Mouse (Mus musculus) limb, embryonic 14.5 days (tissue): ENCODE results near the gene Sgo2a. TPM values are rescaled to one million over a fixed set of nuclear protein-coding genes. Genes with fewer than 3 reads are reported as not detected.

Experiments used
- ATAC-seq: fragments of 200-750 bp; cut with Nextera tagmentation; 2 replicates; pipeline ENCODE4 v1.8.0; 2017; ENCODE audit warnings: low read depth, moderate number of reproducible peaks, moderate TSS enrichment; ENCODE audit not compliant: low FRiP score
- DNase-seq: peaks from one replicate; pipeline ENCODE4 v3.0.0-alpha.2; 2015; ENCODE audit warnings: low spot score
- H3K27ac ChIP-seq: fragments of 300-500 bp; sonication (generic); replicated peaks from 2 replicates; pipeline ENCODE4 v1.5.1; 2014; ENCODE audit warnings: low read depth, mild to moderate bottlenecking, low read length, moderate library complexity, mixed read lengths
- H3K27me3 ChIP-seq: fragments of 300-500 bp; sonication (generic); 2 replicates; pipeline ENCODE4 v1.6.1; 2014; ENCODE audit warnings: low read length, mixed read lengths; ENCODE audit not compliant: control insufficient read depth, insufficient read depth
- H3K36me3 ChIP-seq: fragments of 300-500 bp; sonication (generic); 2 replicates; pipeline ENCODE4 v1.6.1; 2014; ENCODE audit warnings: mild to moderate bottlenecking, low read length, moderate library complexity, mixed read lengths; ENCODE audit not compliant: control insufficient read depth, insufficient read depth
- H3K4me1 ChIP-seq: fragments of 300-500 bp; sonication (generic); 2 replicates; pipeline ENCODE4 v1.6.1; 2014; ENCODE audit warnings: antibody characterized with exemption, low read length, mixed read lengths; ENCODE audit not compliant: control insufficient read depth, insufficient read depth
- H3K4me2 ChIP-seq: fragments of 300-500 bp; sonication (generic); replicated peaks from 2 replicates; pipeline ENCODE4 v1.6.1; 2014; ENCODE audit warnings: low read depth, mild to moderate bottlenecking, low read length, moderate library complexity; ENCODE audit not compliant: severe bottlenecking
- H3K4me3 ChIP-seq: fragments of 300-500 bp; sonication (generic); replicated peaks from 2 replicates; pipeline ENCODE4 v1.5.1; 2014; ENCODE audit warnings: low read length
- H3K9ac ChIP-seq: fragments of 300-500 bp; sonication (generic); 2 replicates; pipeline ENCODE4 v1.6.1; 2014; ENCODE audit warnings: mild to moderate bottlenecking, low read depth, low read length, moderate library complexity; ENCODE audit not compliant: severe bottlenecking
- H3K9me3 ChIP-seq: fragments of 300-500 bp; sonication (generic); 2 replicates; pipeline ENCODE4 v1.6.1; 2016; ENCODE audit warnings: low read length; ENCODE audit not compliant: control insufficient read depth
- POLR2A ChIP-seq: fragments of 200-500 bp; IDR thresholded peaks from 2 replicates; pipeline ENCODE4 v1.8.0; 2012; ENCODE audit warnings: inconsistent platforms, mild to moderate bottlenecking, moderate library complexity, borderline replicate concordance; ENCODE audit not compliant: insufficient read depth, insufficient read length; ENCODE audit errors: extremely low read depth
- WGBS: fragments of 180-500 bp; shearing (Covaris S2); extraction: QIAGEN DNeasy Blood & Tissue Kit; methylation state at CpG from one replicate; pipeline ENCODE4 v1.1.7; 2014; 5-methylcytosine and 5-hydroxymethylcytosine counted together
- polyA plus RNA-seq, 2 experiments: library from polyadenylated mRNA; depleted of rRNA in 1 of 2; stranded (reverse) in 1 of 2; unstranded in 1 of 2; fragments of >200 nt; fragmentation: Nextera tagmentation in 1 of 2; extraction: Ambion mirVana in 1 of 2; gene quantifications; 2 replicates each; pipeline versions ENCODE4 v1.2.1 to v1.2.3; 2012 to 2014

Sgo2a gene
- polyA plus RNA-seq, 2 experiments, result 13.2 to 16.4 TPM

DNA sequence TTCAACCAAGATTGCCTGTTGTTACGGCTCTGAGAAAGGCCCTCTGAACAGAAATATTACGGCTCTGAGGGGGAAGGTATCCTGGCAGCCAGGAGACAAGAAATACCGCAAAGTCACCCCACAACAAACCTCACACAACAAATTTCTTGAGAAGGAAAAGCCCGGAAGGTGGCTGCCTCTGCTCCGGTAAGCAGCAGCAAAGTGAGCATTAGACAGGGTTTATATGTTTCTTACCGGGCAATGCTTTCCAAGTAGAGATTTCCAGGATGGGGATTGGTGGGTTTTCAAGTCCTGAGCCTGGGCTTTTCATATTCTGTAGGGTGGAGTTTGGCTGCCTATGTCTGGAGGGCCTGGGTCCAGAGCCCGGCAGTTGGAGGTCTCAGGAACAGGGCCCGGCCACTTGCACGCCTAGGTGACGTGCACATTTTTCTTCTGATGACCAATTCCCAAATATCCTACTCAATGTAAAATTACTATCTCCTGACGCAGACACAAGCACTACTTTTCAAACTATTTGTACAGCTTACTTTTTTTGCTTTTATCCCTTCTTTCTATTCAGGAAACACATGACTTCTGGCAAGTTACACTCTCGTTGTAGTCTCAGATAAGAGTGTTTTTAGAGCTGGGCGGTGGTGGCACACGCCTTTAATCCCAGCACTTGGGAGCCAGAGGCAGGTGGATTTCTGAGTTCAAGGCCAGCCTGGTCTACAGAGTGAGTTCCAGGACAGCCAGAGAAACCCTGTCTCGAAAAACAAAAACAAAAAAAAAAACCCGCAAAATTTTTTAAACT lies 42.0 kb upstream of the Sgo2a start:
- no peak for DNase-seq
- no peaks in the 10 kb centered on the region for H3K9me3 ChIP-seq
- peaks cover 33% of the 10 kb centered on the region for H3K36me3 ChIP-seq
- no peak for TF ChIP-seq POLR2A
- no peak overlapping the region for H3K27ac ChIP-seq
- H3K4me2 ChIP-seq, result no peak overlapping the region
- 86% methylated on average over 16 of the region's 16 CpGs for WGBS
- no peaks in the 10 kb centered on the region for H3K27me3 ChIP-seq
- no peak for ATAC-seq
- peaks cover 2% of the 10 kb centered on the region; the same call in 1 of the 2 replicates for H3K4me1 ChIP-seq
- no peak overlapping the region for H3K9ac ChIP-seq
- no peak overlapping the region for H3K4me3 ChIP-seq

DNA sequence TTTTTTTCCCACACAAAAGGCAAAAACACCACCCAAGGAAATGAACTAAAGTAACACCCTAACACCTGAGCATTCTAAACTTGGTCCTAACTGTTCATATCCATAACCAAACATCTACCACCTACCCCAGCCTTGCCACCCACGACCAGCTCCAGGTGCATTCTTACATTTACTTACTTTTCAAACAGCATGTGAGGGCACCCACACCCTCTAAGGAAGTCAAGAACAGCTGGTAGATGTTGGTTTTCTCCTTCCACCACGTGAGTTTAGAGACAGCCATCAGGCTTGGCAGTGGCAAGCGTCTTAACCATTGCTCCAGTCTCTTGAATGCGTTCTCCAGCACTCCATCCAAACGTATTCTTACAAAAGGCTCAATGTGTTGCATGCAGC lies 41.4 kb upstream of the Sgo2a start:
- DNase-seq (no peak), ATAC-seq (no peak)
- H3K27me3 ChIP-seq, result no peaks in the 10 kb centered on the region
- H3K9me3 ChIP-seq, result no peaks in the 10 kb centered on the region
- H3K4me2 ChIP-seq, result no peak overlapping the region
- no peak overlapping the region for H3K27ac ChIP-seq
- WGBS, result 86% methylated on average over 5 of the region's 5 CpGs
- no peaks in the 10 kb centered on the region; the same call in 1 of the 2 replicates for H3K4me1 ChIP-seq
- H3K9ac ChIP-seq, result no peak overlapping the region
- TF ChIP-seq POLR2A, result no peak
- no peak overlapping the region for H3K4me3 ChIP-seq
- peaks cover 35% of the 10 kb centered on the region for H3K36me3 ChIP-seq

DNA sequence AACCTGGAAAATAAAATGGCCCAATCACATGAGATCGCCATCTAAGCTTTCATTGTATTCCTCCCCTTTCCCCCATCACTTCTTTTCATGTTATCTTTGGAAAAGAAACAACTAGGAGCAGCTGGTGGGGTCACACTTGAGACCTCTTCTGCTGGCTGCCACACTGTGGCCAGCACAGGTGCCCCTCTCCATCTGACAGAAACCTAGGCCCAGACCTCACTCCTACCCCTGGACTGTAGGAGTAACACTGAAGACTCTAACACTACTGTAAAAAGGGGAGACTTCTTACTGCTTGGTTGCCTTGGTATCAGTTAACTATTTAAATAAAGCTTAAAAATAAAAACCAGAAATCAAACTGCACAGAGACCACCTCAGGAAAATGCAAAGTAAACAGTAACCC lies 40.0 kb upstream of the Sgo2a start:
- Histone ChIP-seq H3K36me3 (peaks cover 41% of the 10 kb centered on the region), H3K9ac (no peak overlapping the region), H3K9me3 (no peaks in the 10 kb centered on the region), H3K27me3 (no peaks in the 10 kb centered on the region), H3K4me2 (no peak overlapping the region), H3K27ac (no peak overlapping the region), H3K4me1 (no peaks in the 10 kb centered on the region), H3K4me3 (no peak overlapping the region)
- no peak for DNase-seq
- no peak for TF ChIP-seq POLR2A
- 0 out of 2 replicates have a peak, but pooled peaks have one; percentile 24 for ATAC-seq
- WGBS, result 86% methylated on average over 1 of the region's 1 CpGs

DNA sequence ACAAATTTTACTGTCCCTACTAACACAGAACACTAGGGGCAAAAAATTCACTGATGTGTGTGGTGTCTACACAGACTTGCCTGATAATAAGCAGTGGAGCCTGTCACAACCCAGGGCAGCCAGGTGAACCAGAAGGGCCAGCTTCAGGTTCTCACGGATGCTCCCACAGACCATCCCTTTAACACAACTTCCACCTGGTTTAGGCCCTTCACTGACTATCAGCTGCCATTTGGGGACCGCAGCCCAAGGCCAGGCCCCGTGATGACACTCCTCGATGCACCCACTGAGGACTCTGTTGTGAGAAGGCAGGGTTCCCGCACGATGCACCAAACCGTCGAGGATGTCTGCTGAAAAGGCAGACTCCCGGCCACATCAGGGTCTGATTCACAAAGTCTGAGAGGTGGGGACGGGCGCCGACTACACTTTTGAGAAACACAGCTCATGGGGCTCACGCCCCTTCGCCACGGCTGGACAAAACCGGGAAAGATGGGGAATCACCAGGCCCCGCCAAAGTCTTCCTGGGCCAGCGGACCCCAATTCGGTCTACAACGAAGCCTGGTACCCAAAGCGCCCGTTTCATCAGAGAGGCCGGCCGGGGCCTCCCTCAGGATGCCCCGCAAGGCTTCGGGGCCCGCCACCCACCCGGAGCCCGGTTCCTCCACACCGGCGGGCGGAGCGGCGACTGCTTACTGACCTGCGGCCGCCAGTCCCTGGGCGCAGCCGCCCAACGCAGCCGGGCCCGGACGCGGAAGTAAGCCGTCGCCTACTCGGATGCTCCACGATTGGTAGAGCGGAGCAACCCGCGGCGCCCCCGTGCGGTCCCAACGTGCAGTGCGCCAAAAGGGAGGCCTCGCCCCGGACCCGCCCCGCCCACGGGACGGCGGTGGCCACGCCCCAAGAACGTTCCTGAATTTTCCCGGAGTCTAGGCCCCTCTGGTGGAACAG lies 26.2 kb upstream of the Sgo2a start:
- Histone ChIP-seq H3K9me3 (no peaks in the 10 kb centered on the region), H3K9ac (peak overlapping the region; percentile 78), H3K27me3 (no peaks in the 10 kb centered on the region), H3K4me1 (peaks cover 15% of the 10 kb centered on the region), H3K36me3 (0 out of 2 replicates have a peak, but pooled peaks cover 12% of the 10 kb centered on the region), H3K27ac (peak overlapping the region; percentile 61), H3K4me2 (peak overlapping the region; percentile 78), H3K4me3 (peak overlapping the region; percentile 57)
- TF ChIP-seq POLR2A, result peak; percentile 90; the same call in 1 of the 2 replicates
- DNase-seq (peak; percentile 91), ATAC-seq (peak; percentile 96)
- under 1% methylated on average over 64 of the region's 65 CpGs for WGBS

DNA sequence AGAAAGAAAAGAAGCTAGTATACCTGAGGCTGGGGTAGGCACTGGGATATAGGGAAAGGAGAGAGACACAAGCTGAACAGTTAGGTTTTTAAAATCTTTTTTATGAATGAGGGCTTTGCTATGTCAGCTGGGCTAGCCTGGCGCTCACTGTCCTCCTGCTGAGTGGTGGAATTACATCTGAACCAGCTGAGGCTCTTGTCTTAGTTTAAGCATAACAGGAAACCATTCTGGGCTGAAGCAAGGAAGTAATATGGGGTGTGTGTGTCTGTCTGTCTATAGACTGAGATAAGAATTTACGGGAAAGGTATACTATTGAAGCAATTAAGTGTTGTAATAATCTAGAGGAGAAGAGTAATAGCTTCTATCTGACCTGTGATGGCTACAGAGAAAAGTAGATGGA lies 24.2 kb upstream of the Sgo2a start:
- Histone ChIP-seq H3K4me2 (no peak overlapping the region), H3K4me1 (peaks cover 15% of the 10 kb centered on the region), H3K9me3 (no peaks in the 10 kb centered on the region), H3K27ac (no peak overlapping the region), H3K9ac (no peak overlapping the region), H3K27me3 (no peaks in the 10 kb centered on the region), H3K36me3 (no peaks in the 10 kb centered on the region), H3K4me3 (no peak overlapping the region)
- WGBS, result 88% methylated on average over 2 of the region's 2 CpGs
- ATAC-seq (no peak), DNase-seq (no peak)
- TF ChIP-seq POLR2A, result no peak
